Mouse (Mus musculus): ENCODE measurements at regions not wholly inside any gene's neighbourhood (a gene's known extent, or its start where the extent isn't known, plus 50 kb on each side); places are given as distances from the start of the nearest gene placed in this dataset.

GRCm38 (mm10) chr3:104295015-104295719, 75.0 kb upstream of the Magi3 start:
- no peak for DNase-seq

- no peak for DNase-seq
These were observed 73.7 kb upstream of the Magi3 start for GRCm38 (mm10) chr3:104293869-104294268.

GRCm38 (mm10) chr3:104288970-104289680, 69.0 kb upstream of the Magi3 start:
- no peak for DNase-seq

- no peak for DNase-seq
These were observed 67.7 kb upstream of the Magi3 start for GRCm38 (mm10) chr3:104287900-104288299.

GRCm38 (mm10) chr3:104284961-104285360, 64.8 kb upstream of the Magi3 start:
- DNase-seq: no peak

- no peak for DNase-seq
These were observed 63.7 kb upstream of the Magi3 start for GRCm38 (mm10) chr3:104283855-104284254.

- no peak for DNase-seq
These were observed 59.3 kb upstream of the Magi3 start for GRCm38 (mm10) chr3:104279505-104279904.

- DNase-seq: no peak
These were observed 54.6 kb upstream of the Magi3 start for GRCm38 (mm10) chr3:104274718-104275302.

- no peak for DNase-seq
These were observed 53.9 kb upstream of the Magi3 start for GRCm38 (mm10) chr3:104274084-104274483.

Measured in layer of hippocampus, postnatal 36 days (tissue).